Mouse (Mus musculus): ENCODE results near the gene Aknad1. TPM values are rescaled to one million over a fixed set of nuclear protein-coding genes. Genes with fewer than 3 reads are reported as not detected.
A peak's percentile ranks its signal among the peaks of the same experiment; 100 is the strongest.

The Aknad1 gene
- total RNA-seq (2022): under 1 TPM in 1 of 4 experiments, not detected in 3; 0.16 TPM

GRCm38 (mm10) chr3:108739045-108739708, at the start of gene Aknad1:
Gene Aknad1, plus strand, starts transcription at chr3:108739658.
- DNase-seq (ENCODE audit: low spot score): no peak

- no peak for DNase-seq (ENCODE audit: low spot score)
Measured at GRCm38 (mm10) chr3:108689979-108690378, 49.5 kb upstream of the Aknad1 start.

- no peak for DNase-seq (ENCODE audit: low spot score)
Measured at GRCm38 (mm10) chr3:108694321-108694720, 45.1 kb upstream of the Aknad1 start.

GRCm38 (mm10) chr3:108698662-108699061, 40.8 kb upstream of the Aknad1 start:
- DNase-seq (ENCODE audit: low spot score): no peak

GRCm38 (mm10) chr3:108699786-108700185, 39.7 kb upstream of the Aknad1 start:
- no peak for DNase-seq (ENCODE audit: low spot score)

- DNase-seq (ENCODE audit: low spot score): peak; percentile 26
Measured at GRCm38 (mm10) chr3:108701256-108701655, 38.2 kb upstream of the Aknad1 start.

- DNase-seq (ENCODE audit: low spot score): no peak
Measured at GRCm38 (mm10) chr3:108702789-108703188, 36.7 kb upstream of the Aknad1 start.

- no peak for DNase-seq (ENCODE audit: low spot score)
Measured at GRCm38 (mm10) chr3:108711296-108711695, 28.2 kb upstream of the Aknad1 start.

DNA sequence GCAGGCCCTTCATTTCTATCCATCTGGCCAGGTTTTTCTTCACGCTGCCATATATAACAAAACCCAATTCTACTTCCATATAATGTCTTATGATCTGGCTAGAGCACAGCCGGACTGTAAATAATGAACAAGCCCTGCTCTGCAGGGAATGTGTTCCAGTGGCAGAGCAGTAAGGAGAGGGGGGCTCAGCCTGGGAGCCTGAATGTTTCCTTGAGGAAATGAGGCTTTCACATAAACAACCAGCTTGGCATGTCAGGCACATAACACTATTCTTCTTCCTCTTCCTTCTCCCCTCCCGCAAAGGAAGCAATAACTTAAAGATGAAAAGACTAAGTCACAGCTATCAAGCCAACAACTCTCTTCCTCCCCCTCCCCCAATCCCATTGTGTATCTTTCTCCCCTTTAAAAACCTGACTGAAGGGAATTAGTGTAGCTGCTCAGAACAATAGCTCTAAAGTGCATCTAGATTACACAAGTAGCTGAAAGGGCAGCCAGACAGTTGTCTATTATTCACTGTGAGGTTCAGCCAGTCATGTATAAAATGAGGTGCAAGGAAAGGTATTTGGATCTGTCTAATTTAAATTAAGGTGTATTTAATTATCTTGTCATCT, 26.3 kb upstream of the Aknad1 start:
- no peak for DNase-seq (ENCODE audit: low spot score)

- DNase-seq (ENCODE audit: low spot score): no peak
Measured at GRCm38 (mm10) chr3:108714837-108715236, 24.6 kb upstream of the Aknad1 start.

GRCm38 (mm10) chr3:108717896-108718502, 21.5 kb upstream of the Aknad1 start:
- DNase-seq (ENCODE audit: low spot score): no peak

DNA sequence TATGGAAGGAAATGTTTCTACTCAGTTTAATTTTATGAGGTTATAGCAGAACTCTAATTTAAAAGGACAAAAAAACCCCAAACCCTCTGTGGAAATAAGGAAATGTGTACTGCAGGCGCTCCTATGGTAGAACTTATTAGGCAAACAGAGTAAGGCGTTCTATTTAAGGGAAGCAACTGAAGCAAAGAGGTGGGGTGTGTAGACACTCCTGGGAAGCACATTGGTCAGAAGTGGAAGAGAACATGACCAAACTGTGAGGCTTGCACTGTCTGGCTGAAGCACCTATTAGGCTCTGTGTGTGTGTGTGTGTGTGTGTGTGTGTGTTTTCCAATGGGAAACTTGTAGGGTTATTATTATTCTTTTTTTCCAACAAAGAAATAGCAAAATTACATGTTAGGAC, 20.1 kb upstream of the Aknad1 start:
- no peak for DNase-seq (ENCODE audit: low spot score)

GRCm38 (mm10) chr3:108719761-108720160, 19.7 kb upstream of the Aknad1 start:
- DNase-seq (ENCODE audit: low spot score): no peak

DNA sequence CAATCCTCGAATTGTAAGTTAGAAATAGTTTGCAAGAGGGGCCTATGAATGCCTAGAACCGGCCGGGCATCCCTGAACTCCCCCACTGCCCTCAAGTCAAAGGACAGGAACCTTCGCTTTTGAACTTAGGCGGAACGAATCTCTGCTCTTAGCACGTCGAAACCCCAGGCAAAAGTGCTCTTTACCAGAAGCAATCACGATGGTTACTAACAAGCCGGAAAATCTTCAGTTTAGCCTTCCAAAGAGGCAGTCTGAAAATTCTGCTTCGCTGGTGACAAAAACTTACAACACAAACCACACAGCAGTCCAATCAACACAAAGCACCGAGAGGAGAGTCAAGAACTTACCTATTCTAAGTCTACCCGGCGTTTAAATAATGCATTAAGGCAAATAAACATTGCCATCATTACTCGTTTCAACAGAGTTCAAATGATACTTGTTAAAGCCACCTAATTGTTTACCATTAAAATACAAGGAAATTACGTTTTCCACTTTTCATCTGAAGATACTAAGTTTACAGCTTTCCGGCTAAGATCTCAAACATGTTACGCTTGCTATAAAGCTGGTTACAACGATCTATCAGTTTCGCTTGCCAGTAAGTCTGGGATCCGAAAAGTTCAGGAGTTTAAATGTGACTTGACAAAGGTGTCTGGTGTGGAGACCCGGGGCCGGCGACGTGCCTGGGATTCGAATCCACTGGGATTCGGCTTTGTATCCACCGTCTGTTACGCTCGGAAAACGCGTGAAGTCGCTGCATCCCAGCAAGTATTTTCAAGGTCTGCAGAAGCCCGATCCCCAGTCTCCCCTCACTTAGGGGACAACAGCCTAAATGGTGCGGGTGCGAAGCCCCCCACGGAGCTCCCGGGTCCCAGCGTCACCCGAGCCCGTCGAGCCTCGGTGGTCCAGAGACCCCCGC, 18.1 kb upstream of the Aknad1 start:
- peak; percentile 21 for DNase-seq (ENCODE audit: low spot score)

- peak; percentile 93 for DNase-seq (ENCODE audit: low spot score)
Measured at GRCm38 (mm10) chr3:108722036-108722872, 17.2 kb upstream of the Aknad1 start, which contains the start of gene Gpsm2. Gene Gpsm2, minus strand, starts transcription at chr3:108722309.

GRCm38 (mm10) chr3:108726413-108726812, 13.0 kb upstream of the Aknad1 start:
- no peak for DNase-seq (ENCODE audit: low spot score)

DNA sequence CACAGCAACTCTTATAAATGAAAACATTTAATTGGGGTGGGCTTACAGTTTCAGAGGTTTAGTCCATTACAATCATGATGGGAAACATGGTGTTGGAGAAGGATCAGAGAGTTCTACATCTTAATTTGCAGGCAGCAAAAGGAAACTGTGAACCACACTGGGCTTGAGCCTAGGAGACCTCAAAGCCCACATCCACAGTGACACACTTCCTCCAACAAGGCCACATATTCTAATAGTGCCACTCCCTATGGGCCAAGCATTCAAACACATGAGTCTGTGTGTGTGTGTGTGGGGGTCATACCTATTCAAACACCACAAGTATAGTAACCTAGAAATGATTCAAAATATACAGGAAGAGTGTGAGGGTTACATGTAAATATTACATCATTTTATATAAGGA, 12.1 kb upstream of the Aknad1 start:
- DNase-seq (ENCODE audit: low spot score): no peak

DNA sequence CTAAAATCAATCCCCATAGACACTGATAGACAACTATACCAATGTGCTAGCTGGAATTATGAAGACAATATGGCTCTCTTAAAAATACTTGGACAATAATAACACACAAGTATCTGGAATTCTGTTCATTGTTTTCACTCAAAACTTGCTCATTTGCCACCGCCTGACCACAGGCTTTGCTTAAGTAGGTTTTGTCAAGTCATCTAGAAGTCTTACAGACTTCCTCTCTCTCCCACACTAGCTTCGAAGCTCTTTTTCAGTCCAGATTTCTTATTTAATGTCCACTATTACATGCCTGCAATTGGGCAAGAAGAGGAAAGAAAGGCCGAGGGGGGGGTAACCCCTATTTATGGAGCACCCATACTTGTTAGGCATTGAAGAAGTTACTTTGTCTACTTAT, 11.7 kb upstream of the Aknad1 start:
- no peak for DNase-seq (ENCODE audit: low spot score)

- no peak for DNase-seq (ENCODE audit: low spot score)
Measured at GRCm38 (mm10) chr3:108730316-108730715, 9.1 kb upstream of the Aknad1 start.

DNA sequence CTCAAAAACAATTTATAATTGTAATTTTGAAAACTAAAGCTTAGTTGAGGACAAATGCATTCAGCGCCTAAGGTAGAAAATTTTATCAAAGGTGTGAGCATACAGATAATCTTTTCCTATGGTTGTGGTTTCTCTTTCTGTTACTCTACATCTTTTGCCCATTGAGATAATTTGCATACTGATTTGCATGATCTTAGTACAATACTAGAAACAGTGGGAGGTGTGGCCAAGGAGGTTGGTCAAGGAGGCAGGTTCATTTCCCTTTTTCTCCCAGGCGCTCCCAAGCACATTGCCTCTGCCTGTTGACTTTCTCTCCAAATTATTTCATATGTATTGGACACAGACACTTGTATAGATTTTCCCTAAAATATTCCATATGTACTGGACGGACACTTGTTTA, 1.7 kb upstream of the Aknad1 start:
- no peak for DNase-seq (ENCODE audit: low spot score)

GRCm38 (mm10) chr3:108744060-108744459, 4.6 kb downstream of the Aknad1 start:
- DNase-seq (ENCODE audit: low spot score): no peak
